Mouse (Mus musculus): ENCODE data around the gene Elf2. TPM values are rescaled to one million over a fixed set of nuclear protein-coding genes. Genes with fewer than 3 reads are reported as not detected.

The Elf2 gene
- total and polyA plus RNA-seq, 3 experiments: 25.6 to 56.9 (median 55.7) TPM

DNA sequence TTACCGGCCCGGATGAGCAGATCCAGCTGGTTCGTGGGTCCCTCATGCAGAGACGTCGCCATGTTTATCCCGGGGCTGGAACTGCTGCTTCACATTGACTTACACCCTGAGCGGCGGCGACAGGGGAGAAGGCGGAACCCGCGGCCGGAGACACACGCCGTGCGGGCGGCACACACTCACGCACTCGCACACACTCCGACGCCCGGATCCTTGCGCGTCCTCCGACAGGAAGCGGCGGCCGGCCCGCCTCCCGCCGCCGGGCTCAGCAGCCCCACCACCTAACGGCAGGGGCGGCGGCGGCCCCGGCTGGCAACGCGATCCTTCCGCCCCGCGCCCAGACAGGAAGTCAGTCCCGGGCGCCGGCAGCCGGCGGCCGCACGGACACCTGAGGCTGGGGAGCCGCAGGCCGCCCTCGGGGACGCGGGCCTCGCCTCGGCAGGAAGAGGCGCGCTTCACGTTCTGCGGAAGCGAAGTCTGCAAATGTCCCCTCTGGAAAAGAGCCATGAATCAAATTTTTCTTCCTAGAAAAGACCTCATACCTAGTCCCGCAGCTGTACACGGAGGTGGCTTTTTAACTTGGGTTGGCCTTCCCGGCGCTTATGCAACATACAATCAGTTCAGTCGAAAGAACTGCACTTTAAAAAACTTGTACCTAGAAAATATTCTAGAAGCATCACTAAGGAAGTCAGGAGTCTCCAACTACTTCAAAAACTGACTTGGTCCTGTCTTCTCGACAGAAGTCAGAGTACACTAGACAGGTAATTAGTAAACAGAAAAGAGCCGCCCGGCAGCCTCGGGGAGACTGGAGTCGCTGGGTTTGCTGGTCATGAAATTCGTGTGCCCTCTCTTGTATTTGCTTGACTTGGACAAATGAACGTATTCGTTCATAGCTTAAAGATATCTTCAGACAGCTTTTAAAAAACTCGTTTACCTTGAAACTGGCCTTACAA lies 63.0 kb downstream of the Elf2 start:
- H3K27ac ChIP-seq: peak overlapping the region; percentile 99
- peaks cover 4% of the 10 kb centered on the region for H3K79me2 ChIP-seq (replicated peaks; ENCODE audit: control insufficient read depth, insufficient read depth, low read length)
- H3K4me3 ChIP-seq: peak overlapping the region; percentile 94
- peak; percentile 54 for TF ChIP-seq POLR2A (IDR thresholded peaks at IDR 0.05; ENCODE audit: insufficient read depth, low read depth, low read length)
- TF ChIP-seq CTCF (IDR thresholded peaks at IDR 0.05): peak; percentile 28
- TF ChIP-seq EP300 (IDR thresholded peaks at IDR 0.05; ENCODE audit: insufficient read depth, low read depth, low read length): 0 out of 2 replicates have a peak, but pooled peaks have one; percentile 9
- peak; percentile 87 to 91 for DNase-seq
- H3K4me1 ChIP-seq (ENCODE audit: control insufficient read depth, insufficient read depth, low read length): peaks cover 6% of the 10 kb centered on the region
- no peaks in the 10 kb centered on the region for H3K27me3 ChIP-seq (ENCODE audit: control insufficient read depth, insufficient read depth, low read length)
- intact Hi-C loops (cut with DNase I): no loop called here
- peaks cover 8% of the 10 kb centered on the region for H3K36me3 ChIP-seq (ENCODE audit: control insufficient read depth, insufficient read depth, low read length)
- peak overlapping the region; percentile 98 for H3K9ac ChIP-seq (ENCODE audit: low read depth, low read length)
- under 1% methylated on average over 75 of the region's 75 CpGs for WGBS

DNA sequence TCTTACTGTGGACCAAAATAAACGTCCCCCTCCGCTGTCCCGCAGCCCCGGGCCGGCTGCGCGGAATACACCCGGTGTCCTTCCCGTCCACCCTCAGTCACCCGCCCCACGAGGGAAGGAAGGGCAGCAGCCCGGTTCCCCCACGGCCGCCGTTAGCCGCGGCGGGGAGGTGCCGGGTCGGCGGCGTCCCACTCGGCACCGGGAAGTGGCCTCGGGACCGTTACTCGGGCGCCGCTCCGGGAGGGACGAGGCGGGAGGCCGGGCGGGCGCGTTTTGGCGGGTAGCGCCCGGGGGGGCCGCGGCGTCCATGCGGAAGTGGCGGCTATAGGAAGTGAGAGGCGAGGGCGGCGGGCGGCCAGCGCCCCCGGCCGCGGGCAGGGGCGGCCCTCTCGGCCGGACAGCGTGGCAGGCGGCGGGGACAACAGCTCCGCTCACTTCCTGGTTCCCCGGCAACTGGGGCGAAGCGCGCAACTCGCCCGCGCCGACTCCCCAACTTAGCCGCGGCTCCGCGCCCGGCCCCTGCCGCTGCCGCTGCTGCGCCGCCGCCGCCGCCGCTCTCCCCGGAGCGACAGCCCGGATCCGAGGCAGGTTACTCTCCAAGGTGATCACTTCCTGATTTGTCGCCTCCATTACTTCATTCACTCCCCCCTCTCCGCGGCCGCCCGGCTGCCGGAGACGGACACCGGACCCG lies 63.9 kb downstream of the Elf2 start:
- under 1% methylated on average over 67 of the region's 93 CpGs for WGBS
- intact Hi-C loops (cut with DNase I): loop anchor here (1.0 kb wide), 1 partner anchor 64 kb away; the partner anchor contains the start of gene Elf2
- Histone ChIP-seq H3K27me3 (ENCODE audit: control insufficient read depth, insufficient read depth, low read length) (no peaks in the 10 kb centered on the region), H3K36me3 (ENCODE audit: control insufficient read depth, insufficient read depth, low read length) (peaks cover 8% of the 10 kb centered on the region), H3K4me1 (ENCODE audit: control insufficient read depth, insufficient read depth, low read length) (peaks cover 6% of the 10 kb centered on the region), H3K27ac (peak overlapping the region; percentile 99), H3K79me2 (replicated peaks; ENCODE audit: control insufficient read depth, insufficient read depth, low read length) (peaks cover 4% of the 10 kb centered on the region), H3K9ac (ENCODE audit: low read depth, low read length) (peak overlapping the region; percentile 98), H3K4me3 (peak overlapping the region; percentile 94)
- TF ChIP-seq CTCF (IDR thresholded peaks at IDR 0.05): no peak
- no peak for TF ChIP-seq EP300 (IDR thresholded peaks at IDR 0.05; ENCODE audit: insufficient read depth, low read depth, low read length)
- TF ChIP-seq POLR2A (IDR thresholded peaks at IDR 0.05; ENCODE audit: insufficient read depth, low read depth, low read length): no peak
- DNase-seq: peak in 1 of 2 experiments; percentile 82

DNA sequence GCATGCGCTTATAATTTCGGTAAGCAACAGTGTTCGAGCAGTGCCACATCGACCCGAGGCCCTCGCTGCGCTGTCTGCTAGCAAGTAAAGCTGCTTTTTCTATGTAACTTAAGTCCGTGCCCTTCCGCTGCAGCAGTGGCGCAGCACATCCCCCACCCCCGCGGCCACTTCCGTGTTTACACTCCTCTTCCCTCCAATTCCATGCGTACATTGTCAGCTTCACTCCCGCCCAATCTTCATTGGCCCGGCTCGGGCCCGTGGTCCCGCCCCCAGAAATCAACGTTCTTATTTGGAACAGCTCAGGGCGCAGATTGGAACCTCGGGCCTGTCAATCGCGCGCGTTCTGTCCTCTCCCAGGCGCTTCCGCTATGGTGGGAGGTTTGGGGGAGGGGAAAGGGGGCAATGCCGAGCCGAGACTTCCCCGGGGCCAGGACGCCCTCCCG lies 64.5 kb downstream of the Elf2 start:
- peak overlapping the region; percentile 45 for H3K9ac ChIP-seq (ENCODE audit: low read depth, low read length)
- H3K4me1 ChIP-seq (ENCODE audit: control insufficient read depth, insufficient read depth, low read length): peaks cover 6% of the 10 kb centered on the region
- WGBS: under 1% methylated on average over 32 of the region's 33 CpGs
- H3K36me3 ChIP-seq (ENCODE audit: control insufficient read depth, insufficient read depth, low read length): peaks cover 12% of the 10 kb centered on the region
- DNase-seq: peak; percentile 95 to 99
- peaks cover 4% of the 10 kb centered on the region for H3K79me2 ChIP-seq (replicated peaks; ENCODE audit: control insufficient read depth, insufficient read depth, low read length)
- H3K4me3 ChIP-seq: peak overlapping the region; percentile 94
- H3K27ac ChIP-seq: peak overlapping the region; percentile 99
- no peaks in the 10 kb centered on the region for H3K27me3 ChIP-seq (ENCODE audit: control insufficient read depth, insufficient read depth, low read length)
- TF ChIP-seq POLR2A (IDR thresholded peaks at IDR 0.05; ENCODE audit: insufficient read depth, low read depth, low read length): peak; percentile 59
- no peak for TF ChIP-seq CTCF (IDR thresholded peaks at IDR 0.05)
- peak; percentile 86 for TF ChIP-seq EP300 (IDR thresholded peaks at IDR 0.05; ENCODE audit: insufficient read depth, low read depth, low read length)
- intact Hi-C loops (cut with DNase I): loop anchor here (1.0 kb wide), 1 partner anchor 64 kb away; the partner anchor contains the start of gene Elf2

DNA sequence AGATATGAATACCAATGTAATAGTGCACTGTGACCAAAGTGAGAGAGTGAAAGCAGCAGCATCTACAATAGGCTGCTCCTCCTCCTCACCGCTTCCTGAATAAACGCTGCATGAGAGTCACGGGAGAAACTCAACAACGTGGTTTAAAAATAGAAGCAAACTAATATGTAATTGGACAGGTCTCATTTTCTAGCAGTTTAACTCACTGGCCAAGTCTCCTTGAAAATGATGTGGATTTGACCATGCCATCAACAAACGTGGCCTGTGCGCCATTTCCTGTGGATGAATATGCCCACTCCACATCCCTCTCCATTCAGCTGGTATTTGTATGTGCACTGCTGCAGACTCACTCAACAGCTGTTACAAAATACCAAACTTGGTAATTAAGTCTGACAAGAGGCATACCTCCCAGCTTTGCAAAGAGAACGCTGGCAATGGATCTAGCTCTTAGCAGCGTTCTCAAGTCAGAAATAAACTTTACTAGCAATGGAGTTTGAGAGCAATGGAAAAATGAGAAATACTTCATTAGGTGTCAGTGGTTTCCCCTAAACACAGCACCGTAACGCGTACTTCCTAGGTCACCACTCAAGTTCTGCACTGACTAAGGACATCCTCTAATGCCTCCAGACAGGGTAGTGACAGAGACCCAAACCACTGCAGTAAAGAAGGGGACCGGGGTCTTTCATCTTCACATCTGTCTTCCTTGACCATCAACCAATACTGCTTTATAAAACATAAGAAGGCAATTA lies 70.2 kb downstream of the Elf2 start:
- WGBS: 25% methylated on average over 12 of the region's 12 CpGs
- peak; percentile 23 to 30 for DNase-seq
- intact Hi-C loops (cut with DNase I): loop anchor here (2.0 kb wide), 1 partner anchor 39 kb away; no protein-coding TSS in a partner anchor

DNA sequence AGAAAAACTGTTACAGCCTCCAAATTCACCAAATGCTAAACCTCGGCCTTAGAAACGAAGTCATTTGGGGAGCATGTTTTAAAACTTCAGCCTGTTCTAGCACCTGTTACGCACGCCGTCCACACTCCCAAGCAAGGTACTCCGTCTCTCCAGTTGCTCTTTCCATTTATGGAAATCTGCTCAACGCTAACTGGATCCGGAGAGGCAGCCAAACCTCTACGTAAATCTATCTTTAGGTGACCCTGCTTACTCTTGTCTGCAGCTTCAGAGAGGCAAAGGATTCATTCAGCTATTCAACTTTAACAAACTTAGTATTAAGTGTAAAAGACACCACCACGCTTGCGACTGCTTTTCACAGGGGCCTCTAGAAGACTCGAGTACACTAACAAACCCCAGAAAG lies 72.0 kb downstream of the Elf2 start:
- Histone ChIP-seq H3K27ac (peak overlapping the region; percentile 86), H3K4me3 (no peak overlapping the region; the same call in 1 of the 2 replicates), H3K27me3 (ENCODE audit: control insufficient read depth, insufficient read depth, low read length) (no peaks in the 10 kb centered on the region), H3K36me3 (ENCODE audit: control insufficient read depth, insufficient read depth, low read length) (peaks cover 35% of the 10 kb centered on the region), H3K4me1 (ENCODE audit: control insufficient read depth, insufficient read depth, low read length) (peaks cover 9% of the 10 kb centered on the region), H3K9ac (ENCODE audit: low read depth, low read length) (peak overlapping the region; percentile 73), H3K79me2 (replicated peaks; ENCODE audit: control insufficient read depth, insufficient read depth, low read length) (peaks cover 6% of the 10 kb centered on the region; the same call in 1 of the 2 replicates)
- peak in 1 of 2 experiments; percentile 55 for DNase-seq
- TF ChIP-seq CTCF (IDR thresholded peaks at IDR 0.05): no peak
- TF ChIP-seq POLR2A (IDR thresholded peaks at IDR 0.05; ENCODE audit: insufficient read depth, low read depth, low read length): peak; percentile 47; the same call in 1 of the 2 replicates
- 0 out of 2 replicates have a peak, but pooled peaks have one; percentile 52 for TF ChIP-seq EP300 (IDR thresholded peaks at IDR 0.05; ENCODE audit: insufficient read depth, low read depth, low read length)
- intact Hi-C loops (cut with DNase I): no loop called here
- 45% methylated on average over 12 of the region's 12 CpGs for WGBS

More for the DNA sequence above, 70.2 kb downstream of the Elf2 start:
- H3K27ac ChIP-seq: peak overlapping the region; percentile 86
- no peak overlapping the region for H3K4me3 ChIP-seq
- peaks cover 13% of the 10 kb centered on the region for H3K4me1 ChIP-seq (ENCODE audit: control insufficient read depth, insufficient read depth, low read length)
- H3K9ac ChIP-seq (ENCODE audit: low read depth, low read length): peak overlapping the region; percentile 51
- H3K36me3 ChIP-seq (ENCODE audit: control insufficient read depth, insufficient read depth, low read length): peaks cover 34% of the 10 kb centered on the region
- 0 out of 2 replicates have a peak, but pooled peaks have one; percentile 24 for TF ChIP-seq EP300 (IDR thresholded peaks at IDR 0.05; ENCODE audit: insufficient read depth, low read depth, low read length)
- no peak for TF ChIP-seq CTCF (IDR thresholded peaks at IDR 0.05)
- TF ChIP-seq POLR2A (IDR thresholded peaks at IDR 0.05; ENCODE audit: insufficient read depth, low read depth, low read length): peak; percentile 41; the same call in 1 of the 2 replicates
- H3K27me3 ChIP-seq (ENCODE audit: control insufficient read depth, insufficient read depth, low read length): no peaks in the 10 kb centered on the region
- peaks cover 4% of the 10 kb centered on the region for H3K79me2 ChIP-seq (replicated peaks; ENCODE audit: control insufficient read depth, insufficient read depth, low read length)

Data from heart, adult 2 months (tissue).